Mouse (Mus musculus): ENCODE measurements around the gene Adamts6. TPM values are rescaled to one million over a fixed set of nuclear protein-coding genes. Genes with fewer than 3 reads are reported as not detected.
A peak's percentile ranks its signal among the peaks of the same experiment; 100 is the strongest.

Gene Adamts6
- polyA plus RNA-seq, 1 experiment from 2014 or later = 5.1 TPM

GRCm38 (mm10) chr13:104499116-104500040, 211.7 kb downstream of the Adamts6 start:
- no peaks in the 10 kb centered on the region for H3K27me3 ChIP-seq
- no peak for ATAC-seq (replicated peaks; ENCODE audit: insufficient number of reproducible peaks, insufficient read depth, low FRiP score, low read depth)
- H3K4me1 ChIP-seq (replicated peaks) = peaks cover 2% of the 10 kb centered on the region
- H3K4me3 ChIP-seq = no peak overlapping the region
- no peak overlapping the region for H3K27ac ChIP-seq
- 81% methylated on average over 9 of the region's 9 CpGs for WGBS
- no peak overlapping the region for H3K4me2 ChIP-seq
- no peaks in the 10 kb centered on the region for H3K9me3 ChIP-seq (replicated peaks)
- H3K9ac ChIP-seq = no peak overlapping the region
- peaks cover 7% of the 10 kb centered on the region; the same call in 1 of the 2 replicates for H3K36me3 ChIP-seq

GRCm38 (mm10) chr13:104502406-104502805, 214.8 kb downstream of the Adamts6 start:
- H3K4me2 ChIP-seq = no peak overlapping the region
- no peak overlapping the region for H3K9ac ChIP-seq
- H3K27me3 ChIP-seq = no peaks in the 10 kb centered on the region
- ATAC-seq (replicated peaks; ENCODE audit: insufficient number of reproducible peaks, insufficient read depth, low FRiP score, low read depth) = no peak
- no peak overlapping the region for H3K27ac ChIP-seq
- H3K36me3 ChIP-seq = no peaks in the 10 kb centered on the region
- no peaks in the 10 kb centered on the region for H3K9me3 ChIP-seq (replicated peaks)
- H3K4me3 ChIP-seq = no peak overlapping the region
- H3K4me1 ChIP-seq (replicated peaks) = peaks cover 4% of the 10 kb centered on the region; the same call in 1 of the 2 replicates
- WGBS = 92% methylated on average over 7 of the region's 7 CpGs

GRCm38 (mm10) chr13:104504043-104504442, 216.4 kb downstream of the Adamts6 start:
- H3K9ac ChIP-seq = no peak overlapping the region
- H3K9me3 ChIP-seq (replicated peaks) = no peaks in the 10 kb centered on the region
- no peak overlapping the region for H3K4me3 ChIP-seq
- H3K27ac ChIP-seq = no peak overlapping the region
- ATAC-seq (replicated peaks; ENCODE audit: insufficient number of reproducible peaks, insufficient read depth, low FRiP score, low read depth) = no peak
- H3K36me3 ChIP-seq = no peaks in the 10 kb centered on the region
- WGBS = 81% methylated on average over 1 of the region's 1 CpGs
- H3K27me3 ChIP-seq = no peaks in the 10 kb centered on the region
- H3K4me1 ChIP-seq (replicated peaks) = peaks cover 4% of the 10 kb centered on the region; the same call in 1 of the 2 replicates
- no peak overlapping the region for H3K4me2 ChIP-seq

GRCm38 (mm10) chr13:104506165-104506875, 218.7 kb downstream of the Adamts6 start:
- Histone ChIP-seq H3K27ac (no peak overlapping the region), H3K36me3 (no peaks in the 10 kb centered on the region), H3K9ac (no peak overlapping the region), H3K4me2 (no peak overlapping the region), H3K4me1 (replicated peaks) (peaks cover 10% of the 10 kb centered on the region; the same call in 1 of the 2 replicates), H3K9me3 (replicated peaks) (no peaks in the 10 kb centered on the region), H3K4me3 (no peak overlapping the region), H3K27me3 (no peaks in the 10 kb centered on the region)
- no peak for ATAC-seq (replicated peaks; ENCODE audit: insufficient number of reproducible peaks, insufficient read depth, low FRiP score, low read depth)
- 75% methylated on average over 6 of the region's 6 CpGs for WGBS

- WGBS = 83% methylated on average over 6 of the region's 6 CpGs
- ATAC-seq (replicated peaks; ENCODE audit: insufficient number of reproducible peaks, insufficient read depth, low FRiP score, low read depth) = no peak
Observed at GRCm38 (mm10) chr13:104507671-104508070, 220.0 kb downstream of the Adamts6 start.

GRCm38 (mm10) chr13:104509561-104510493, 222.2 kb downstream of the Adamts6 start:
- no peak overlapping the region for H3K27ac ChIP-seq
- H3K4me3 ChIP-seq = no peak overlapping the region
- H3K27me3 ChIP-seq = no peaks in the 10 kb centered on the region
- H3K9me3 ChIP-seq (replicated peaks) = no peaks in the 10 kb centered on the region
- H3K9ac ChIP-seq = no peak overlapping the region
- no peak for ATAC-seq (replicated peaks; ENCODE audit: insufficient number of reproducible peaks, insufficient read depth, low FRiP score, low read depth)
- H3K4me1 ChIP-seq (replicated peaks) = peaks cover 10% of the 10 kb centered on the region; the same call in 1 of the 2 replicates
- no peak overlapping the region for H3K4me2 ChIP-seq
- WGBS = 67% methylated on average over 26 of the region's 26 CpGs
- H3K36me3 ChIP-seq = no peaks in the 10 kb centered on the region

More at GRCm38 (mm10) chr13:104507671-104508070, 220.0 kb downstream of the Adamts6 start:
- no peak overlapping the region for H3K9ac ChIP-seq
- H3K27ac ChIP-seq = no peak overlapping the region
- no peak overlapping the region for H3K4me2 ChIP-seq
- H3K4me3 ChIP-seq = no peak overlapping the region
- H3K36me3 ChIP-seq = no peaks in the 10 kb centered on the region
- H3K4me1 ChIP-seq (replicated peaks) = peaks cover 10% of the 10 kb centered on the region; the same call in 1 of the 2 replicates
- H3K27me3 ChIP-seq = no peaks in the 10 kb centered on the region
- no peaks in the 10 kb centered on the region for H3K9me3 ChIP-seq (replicated peaks)

GRCm38 (mm10) chr13:104510766-104511165, 223.1 kb downstream of the Adamts6 start:
- 72% methylated on average over 5 of the region's 5 CpGs for WGBS
- Histone ChIP-seq H3K27ac (no peak overlapping the region), H3K4me2 (no peak overlapping the region), H3K4me3 (no peak overlapping the region), H3K27me3 (no peaks in the 10 kb centered on the region), H3K9ac (no peak overlapping the region), H3K4me1 (replicated peaks) (peaks cover 10% of the 10 kb centered on the region; the same call in 1 of the 2 replicates), H3K36me3 (no peaks in the 10 kb centered on the region), H3K9me3 (replicated peaks) (no peaks in the 10 kb centered on the region)
- ATAC-seq (replicated peaks; ENCODE audit: insufficient number of reproducible peaks, insufficient read depth, low FRiP score, low read depth) = no peak; the same call in 1 of the 2 replicates

- no peak overlapping the region for H3K4me3 ChIP-seq
- no peaks in the 10 kb centered on the region for H3K9me3 ChIP-seq (replicated peaks)
- WGBS = 75% methylated on average over 1 of the region's 1 CpGs
- H3K4me2 ChIP-seq = no peak overlapping the region
- H3K4me1 ChIP-seq (replicated peaks) = peaks cover 18% of the 10 kb centered on the region
- no peak for ATAC-seq (replicated peaks; ENCODE audit: insufficient number of reproducible peaks, insufficient read depth, low FRiP score, low read depth)
- no peak overlapping the region for H3K9ac ChIP-seq
- H3K36me3 ChIP-seq = no peaks in the 10 kb centered on the region
- no peaks in the 10 kb centered on the region for H3K27me3 ChIP-seq
- no peak overlapping the region for H3K27ac ChIP-seq
Observed at GRCm38 (mm10) chr13:104515054-104515453, 227.4 kb downstream of the Adamts6 start.

GRCm38 (mm10) chr13:104516146-104516545, 228.5 kb downstream of the Adamts6 start:
- Histone ChIP-seq H3K4me3 (no peak overlapping the region), H3K9ac (no peak overlapping the region), H3K36me3 (no peaks in the 10 kb centered on the region), H3K27ac (no peak overlapping the region), H3K4me2 (no peak overlapping the region), H3K9me3 (replicated peaks) (no peaks in the 10 kb centered on the region), H3K27me3 (no peaks in the 10 kb centered on the region), H3K4me1 (replicated peaks) (peaks cover 15% of the 10 kb centered on the region)
- ATAC-seq (replicated peaks; ENCODE audit: insufficient number of reproducible peaks, insufficient read depth, low FRiP score, low read depth) = no peak
- 57% methylated on average over 4 of the region's 4 CpGs for WGBS

GRCm38 (mm10) chr13:104516766-104517364, 229.2 kb downstream of the Adamts6 start:
- no peak overlapping the region for H3K4me2 ChIP-seq
- 51% methylated on average over 7 of the region's 7 CpGs for WGBS
- no peaks in the 10 kb centered on the region for H3K9me3 ChIP-seq (replicated peaks)
- no peaks in the 10 kb centered on the region for H3K27me3 ChIP-seq
- ATAC-seq (replicated peaks; ENCODE audit: insufficient number of reproducible peaks, insufficient read depth, low FRiP score, low read depth) = no peak
- H3K4me1 ChIP-seq (replicated peaks) = peaks cover 15% of the 10 kb centered on the region
- H3K4me3 ChIP-seq = no peak overlapping the region
- H3K9ac ChIP-seq = no peak overlapping the region
- H3K27ac ChIP-seq = peak overlapping the region; percentile 76; the same call in 1 of the 2 replicates
- no peaks in the 10 kb centered on the region for H3K36me3 ChIP-seq
